Mouse (Mus musculus): ENCODE measurements at regions not wholly inside any gene's neighbourhood (a gene's known extent, or its start where the extent isn't known, plus 50 kb on each side); places are given as distances from the start of the nearest gene placed in this dataset.

GRCm38 (mm10) chr12:59460997-59461961 lies 241.8 kb upstream of the Fbxo33 start:
- Histone ChIP-seq H3K27me3 (ENCODE audit: insufficient read depth, low read length) (no peaks in the 10 kb centered on the region), H3K4me2 (ENCODE audit: low read depth, low read length, poor library complexity, severe bottlenecking) (no peak overlapping the region), H3K4me3 (ENCODE audit: low read depth, low read length) (no peak overlapping the region), H3K9ac (replicated peaks; ENCODE audit: low read length, poor library complexity, severe bottlenecking) (no peak overlapping the region), H3K27ac (ENCODE audit: low read depth, low read length) (no peak overlapping the region), H3K9me3 (ENCODE audit: low read length) (no peaks in the 10 kb centered on the region), H3K4me1 (ENCODE audit: insufficient read depth, low read length) (no peaks in the 10 kb centered on the region), H3K36me3 (ENCODE audit: insufficient read depth, low read length) (no peaks in the 10 kb centered on the region)
- 71% methylated on average over 10 of the region's 10 CpGs for WGBS
- TF ChIP-seq CTCF (IDR thresholded peaks at IDR 0.05) = no peak
- DNase-seq (ENCODE audit: low spot score) = peak; percentile 75
- ATAC-seq (ENCODE audit: low FRiP score) = no peak

- WGBS = 45% methylated on average over 5 of the region's 5 CpGs
- Histone ChIP-seq H3K4me3 (ENCODE audit: low read depth, low read length) (no peak overlapping the region), H3K4me1 (ENCODE audit: insufficient read depth, low read length) (no peaks in the 10 kb centered on the region), H3K27me3 (ENCODE audit: insufficient read depth, low read length) (no peaks in the 10 kb centered on the region), H3K9ac (replicated peaks; ENCODE audit: low read length, poor library complexity, severe bottlenecking) (no peak overlapping the region), H3K36me3 (ENCODE audit: insufficient read depth, low read length) (no peaks in the 10 kb centered on the region), H3K4me2 (ENCODE audit: low read depth, low read length, poor library complexity, severe bottlenecking) (no peak overlapping the region), H3K27ac (ENCODE audit: low read depth, low read length) (no peak overlapping the region), H3K9me3 (ENCODE audit: low read length) (no peaks in the 10 kb centered on the region)
- DNase-seq (ENCODE audit: low spot score) (peak; percentile 41), ATAC-seq (ENCODE audit: low FRiP score) (no peak)
- no peak for TF ChIP-seq CTCF (IDR thresholded peaks at IDR 0.05)
Measured at GRCm38 (mm10) chr12:59456175-59456851, 236.8 kb upstream of the Fbxo33 start.

GRCm38 (mm10) chr12:59415051-59415450 lies 195.5 kb upstream of the Fbxo33 start:
- H3K4me3 ChIP-seq (ENCODE audit: low read depth, low read length) = no peak overlapping the region
- H3K9me3 ChIP-seq (ENCODE audit: low read length) = no peaks in the 10 kb centered on the region
- WGBS = 82% methylated on average over 6 of the region's 6 CpGs
- ATAC-seq (ENCODE audit: low FRiP score) (no peak), DNase-seq (ENCODE audit: low spot score) (no peak)
- no peaks in the 10 kb centered on the region for H3K27me3 ChIP-seq (ENCODE audit: insufficient read depth, low read length)
- no peaks in the 10 kb centered on the region for H3K4me1 ChIP-seq (ENCODE audit: insufficient read depth, low read length)
- H3K9ac ChIP-seq (replicated peaks; ENCODE audit: low read length, poor library complexity, severe bottlenecking) = no peak overlapping the region
- H3K36me3 ChIP-seq (ENCODE audit: insufficient read depth, low read length) = no peaks in the 10 kb centered on the region
- no peak for TF ChIP-seq CTCF (IDR thresholded peaks at IDR 0.05)
- no peak overlapping the region for H3K4me2 ChIP-seq (ENCODE audit: low read depth, low read length, poor library complexity, severe bottlenecking)
- H3K27ac ChIP-seq (ENCODE audit: low read depth, low read length) = no peak overlapping the region

GRCm38 (mm10) chr12:59411491-59411890 lies 192.0 kb upstream of the Fbxo33 start:
- Histone ChIP-seq H3K4me2 (ENCODE audit: low read depth, low read length, poor library complexity, severe bottlenecking) (no peak overlapping the region), H3K9me3 (ENCODE audit: low read length) (no peaks in the 10 kb centered on the region), H3K27ac (ENCODE audit: low read depth, low read length) (no peak overlapping the region), H3K4me1 (ENCODE audit: insufficient read depth, low read length) (no peaks in the 10 kb centered on the region), H3K9ac (replicated peaks; ENCODE audit: low read length, poor library complexity, severe bottlenecking) (no peak overlapping the region), H3K4me3 (ENCODE audit: low read depth, low read length) (no peak overlapping the region), H3K36me3 (ENCODE audit: insufficient read depth, low read length) (no peaks in the 10 kb centered on the region), H3K27me3 (ENCODE audit: insufficient read depth, low read length) (no peaks in the 10 kb centered on the region)
- DNase-seq (ENCODE audit: low spot score) (no peak), ATAC-seq (ENCODE audit: low FRiP score) (no peak)
- no peak for TF ChIP-seq CTCF (IDR thresholded peaks at IDR 0.05)
- WGBS = 63% methylated on average over 1 of the region's 1 CpGs

- Histone ChIP-seq H3K36me3 (ENCODE audit: insufficient read depth, low read length) (no peaks in the 10 kb centered on the region), H3K9ac (replicated peaks; ENCODE audit: low read length, poor library complexity, severe bottlenecking) (no peak overlapping the region), H3K27me3 (ENCODE audit: insufficient read depth, low read length) (no peaks in the 10 kb centered on the region), H3K4me1 (ENCODE audit: insufficient read depth, low read length) (no peaks in the 10 kb centered on the region), H3K4me2 (ENCODE audit: low read depth, low read length, poor library complexity, severe bottlenecking) (no peak overlapping the region), H3K9me3 (ENCODE audit: low read length) (no peaks in the 10 kb centered on the region), H3K27ac (ENCODE audit: low read depth, low read length) (no peak overlapping the region), H3K4me3 (ENCODE audit: low read depth, low read length) (no peak overlapping the region)
- 95% methylated on average over 3 of the region's 3 CpGs for WGBS
- no peak for TF ChIP-seq CTCF (IDR thresholded peaks at IDR 0.05)
- DNase-seq (ENCODE audit: low spot score) (no peak), ATAC-seq (ENCODE audit: low FRiP score) (no peak)
Measured at GRCm38 (mm10) chr12:59391103-59391502, 171.6 kb upstream of the Fbxo33 start.

GRCm38 (mm10) chr12:59382812-59383211 lies 163.3 kb upstream of the Fbxo33 start:
- 30% methylated on average over 3 of the region's 3 CpGs for WGBS
- no peak overlapping the region for H3K9ac ChIP-seq (replicated peaks; ENCODE audit: low read length, poor library complexity, severe bottlenecking)
- TF ChIP-seq CTCF (IDR thresholded peaks at IDR 0.05) = peak; percentile 81
- DNase-seq (ENCODE audit: low spot score) = peak; percentile 81
- no peak for ATAC-seq (ENCODE audit: low FRiP score)
- no peaks in the 10 kb centered on the region for H3K36me3 ChIP-seq (ENCODE audit: insufficient read depth, low read length)
- no peak overlapping the region for H3K4me2 ChIP-seq (ENCODE audit: low read depth, low read length, poor library complexity, severe bottlenecking)
- H3K4me1 ChIP-seq (ENCODE audit: insufficient read depth, low read length) = no peaks in the 10 kb centered on the region
- H3K9me3 ChIP-seq (ENCODE audit: low read length) = no peaks in the 10 kb centered on the region
- H3K27ac ChIP-seq (ENCODE audit: low read depth, low read length) = no peak overlapping the region
- no peaks in the 10 kb centered on the region for H3K27me3 ChIP-seq (ENCODE audit: insufficient read depth, low read length)
- no peak overlapping the region for H3K4me3 ChIP-seq (ENCODE audit: low read depth, low read length)
